Mouse (Mus musculus): ENCODE results near the gene Prdm13. TPM values are rescaled to one million over a fixed set of nuclear protein-coding genes. Genes with fewer than 3 reads are reported as not detected.

Gene Prdm13
- polyA plus RNA-seq, 1 experiment from 2014 or later: 0.08 TPM

GRCm38 (mm10) chr4:21689492-21689941 lies 3.8 kb upstream of the Prdm13 start:
- Histone ChIP-seq H3K27ac (ENCODE audit: low read depth, low read length) (no peak overlapping the region), H3K4me1 (replicated peaks; ENCODE audit: control insufficient read depth, insufficient read depth, low read length) (no peaks in the 10 kb centered on the region), H3K9ac (ENCODE audit: low read depth, low read length) (no peak overlapping the region), H3K9me3 (ENCODE audit: control insufficient read depth, low read length) (no peaks in the 10 kb centered on the region), H3K4me3 (ENCODE audit: low read depth, low read length) (no peak overlapping the region), H3K36me3 (ENCODE audit: control insufficient read depth, insufficient read depth, low read length) (no peaks in the 10 kb centered on the region), H3K4me2 (no peak overlapping the region), H3K27me3 (replicated peaks; ENCODE audit: control insufficient read depth, insufficient read depth, low read length) (peaks cover 84% of the 10 kb centered on the region)
- ATAC-seq (replicated peaks; ENCODE audit: low FRiP score) (no peak), DNase-seq (ENCODE audit: low spot score) (no peak)
- WGBS: 2% methylated on average over 18 of the region's 18 CpGs

GRCm38 (mm10) chr4:21688703-21689200 lies 3.0 kb upstream of the Prdm13 start:
- DNase-seq (ENCODE audit: low spot score) (peak; percentile 49), ATAC-seq (replicated peaks; ENCODE audit: low FRiP score) (peak; percentile 53; the same call in 1 of the 2 replicates)
- no peaks in the 10 kb centered on the region for H3K9me3 ChIP-seq (ENCODE audit: control insufficient read depth, low read length)
- H3K4me2 ChIP-seq: peak overlapping the region; percentile 73
- no peaks in the 10 kb centered on the region for H3K36me3 ChIP-seq (ENCODE audit: control insufficient read depth, insufficient read depth, low read length)
- H3K4me1 ChIP-seq (replicated peaks; ENCODE audit: control insufficient read depth, insufficient read depth, low read length): no peaks in the 10 kb centered on the region
- no peak overlapping the region for H3K27ac ChIP-seq (ENCODE audit: low read depth, low read length)
- peaks cover 91% of the 10 kb centered on the region for H3K27me3 ChIP-seq (replicated peaks; ENCODE audit: control insufficient read depth, insufficient read depth, low read length)
- under 1% methylated on average over 56 of the region's 64 CpGs for WGBS
- H3K4me3 ChIP-seq (ENCODE audit: low read depth, low read length): peak overlapping the region; percentile 49
- H3K9ac ChIP-seq (ENCODE audit: low read depth, low read length): no peak overlapping the region

GRCm38 (mm10) chr4:21687783-21688702 lies 2.3 kb upstream of the Prdm13 start:
- WGBS: 4% methylated on average over 51 of the region's 51 CpGs
- Histone ChIP-seq H3K9ac (ENCODE audit: low read depth, low read length) (no peak overlapping the region), H3K36me3 (ENCODE audit: control insufficient read depth, insufficient read depth, low read length) (no peaks in the 10 kb centered on the region), H3K27me3 (replicated peaks; ENCODE audit: control insufficient read depth, insufficient read depth, low read length) (peaks cover 98% of the 10 kb centered on the region), H3K4me2 (peak overlapping the region; percentile 73), H3K9me3 (ENCODE audit: control insufficient read depth, low read length) (no peaks in the 10 kb centered on the region), H3K4me3 (ENCODE audit: low read depth, low read length) (peak overlapping the region; percentile 49), H3K27ac (ENCODE audit: low read depth, low read length) (no peak overlapping the region), H3K4me1 (replicated peaks; ENCODE audit: control insufficient read depth, insufficient read depth, low read length) (no peaks in the 10 kb centered on the region)
- peak; percentile 43 for DNase-seq (ENCODE audit: low spot score)
- peak; percentile 53; the same call in 1 of the 2 replicates for ATAC-seq (replicated peaks; ENCODE audit: low FRiP score)

GRCm38 (mm10) chr4:21686934-21687333 lies 1.2 kb upstream of the Prdm13 start:
- Histone ChIP-seq H3K9me3 (ENCODE audit: control insufficient read depth, low read length) (no peaks in the 10 kb centered on the region), H3K9ac (ENCODE audit: low read depth, low read length) (no peak overlapping the region), H3K4me1 (replicated peaks; ENCODE audit: control insufficient read depth, insufficient read depth, low read length) (no peaks in the 10 kb centered on the region), H3K4me2 (no peak overlapping the region), H3K27ac (ENCODE audit: low read depth, low read length) (no peak overlapping the region), H3K27me3 (replicated peaks; ENCODE audit: control insufficient read depth, insufficient read depth, low read length) (peaks cover 99% of the 10 kb centered on the region), H3K4me3 (ENCODE audit: low read depth, low read length) (no peak overlapping the region), H3K36me3 (ENCODE audit: control insufficient read depth, insufficient read depth, low read length) (no peaks in the 10 kb centered on the region)
- no peak for DNase-seq (ENCODE audit: low spot score)
- WGBS: under 1% methylated on average over 5 of the region's 5 CpGs
- ATAC-seq (replicated peaks; ENCODE audit: low FRiP score): no peak

GRCm38 (mm10) chr4:21686416-21686815 lies 653 bp upstream of the Prdm13 start:
- no peak for ATAC-seq (replicated peaks; ENCODE audit: low FRiP score)
- 4% methylated on average over 11 of the region's 11 CpGs for WGBS
- H3K36me3 ChIP-seq (ENCODE audit: control insufficient read depth, insufficient read depth, low read length): no peaks in the 10 kb centered on the region

GRCm38 (mm10) chr4:21684341-21684970 lies 1.3 kb downstream of the Prdm13 start:
- no peak overlapping the region for H3K9ac ChIP-seq (ENCODE audit: low read depth, low read length)
- DNase-seq (ENCODE audit: low spot score) (no peak), ATAC-seq (replicated peaks; ENCODE audit: low FRiP score) (no peak)
- no peak overlapping the region for H3K27ac ChIP-seq (ENCODE audit: low read depth, low read length)
- WGBS: 7% methylated on average over 14 of the region's 14 CpGs
- no peak overlapping the region for H3K4me3 ChIP-seq (ENCODE audit: low read depth, low read length)
- no peaks in the 10 kb centered on the region for H3K4me1 ChIP-seq (replicated peaks; ENCODE audit: control insufficient read depth, insufficient read depth, low read length)
- H3K4me2 ChIP-seq: no peak overlapping the region
- peaks cover 100% of the 10 kb centered on the region for H3K27me3 ChIP-seq (replicated peaks; ENCODE audit: control insufficient read depth, insufficient read depth, low read length)
- no peaks in the 10 kb centered on the region for H3K36me3 ChIP-seq (ENCODE audit: control insufficient read depth, insufficient read depth, low read length)
- H3K9me3 ChIP-seq (ENCODE audit: control insufficient read depth, low read length): no peaks in the 10 kb centered on the region

More at GRCm38 (mm10) chr4:21686416-21686815, 653 bp upstream of the Prdm13 start:
- Histone ChIP-seq H3K4me3 (ENCODE audit: low read depth, low read length) (no peak overlapping the region), H3K27ac (ENCODE audit: low read depth, low read length) (no peak overlapping the region), H3K9me3 (ENCODE audit: control insufficient read depth, low read length) (no peaks in the 10 kb centered on the region), H3K27me3 (replicated peaks; ENCODE audit: control insufficient read depth, insufficient read depth, low read length) (peaks cover 99% of the 10 kb centered on the region), H3K4me2 (no peak overlapping the region), H3K4me1 (replicated peaks; ENCODE audit: control insufficient read depth, insufficient read depth, low read length) (no peaks in the 10 kb centered on the region), H3K9ac (ENCODE audit: low read depth, low read length) (no peak overlapping the region)
- DNase-seq (ENCODE audit: low spot score): no peak

- H3K9me3 ChIP-seq (ENCODE audit: control insufficient read depth, low read length): no peaks in the 10 kb centered on the region
- no peak overlapping the region for H3K4me2 ChIP-seq
- no peaks in the 10 kb centered on the region for H3K36me3 ChIP-seq (ENCODE audit: control insufficient read depth, insufficient read depth, low read length)
- H3K4me1 ChIP-seq (replicated peaks; ENCODE audit: control insufficient read depth, insufficient read depth, low read length): peaks cover 6% of the 10 kb centered on the region; the same call in 1 of the 2 replicates
- no peak overlapping the region for H3K4me3 ChIP-seq (ENCODE audit: low read depth, low read length)
- peaks cover 100% of the 10 kb centered on the region for H3K27me3 ChIP-seq (replicated peaks; ENCODE audit: control insufficient read depth, insufficient read depth, low read length)
- no peak for ATAC-seq (replicated peaks; ENCODE audit: low FRiP score)
- no peak overlapping the region for H3K27ac ChIP-seq (ENCODE audit: low read depth, low read length)
- 17% methylated on average over 10 of the region's 10 CpGs for WGBS
- no peak overlapping the region for H3K9ac ChIP-seq (ENCODE audit: low read depth, low read length)
- no peak for DNase-seq (ENCODE audit: low spot score)
These were observed 3.2 kb downstream of the Prdm13 start for GRCm38 (mm10) chr4:21682421-21683150.

- peaks cover 6% of the 10 kb centered on the region; the same call in 1 of the 2 replicates for H3K4me1 ChIP-seq (replicated peaks; ENCODE audit: control insufficient read depth, insufficient read depth, low read length)
- no peaks in the 10 kb centered on the region for H3K36me3 ChIP-seq (ENCODE audit: control insufficient read depth, insufficient read depth, low read length)
- no peak for ATAC-seq (replicated peaks; ENCODE audit: low FRiP score)
- H3K4me2 ChIP-seq: no peak overlapping the region
- no peaks in the 10 kb centered on the region for H3K9me3 ChIP-seq (ENCODE audit: control insufficient read depth, low read length)
- no peak overlapping the region for H3K27ac ChIP-seq (ENCODE audit: low read depth, low read length)
- no peak overlapping the region for H3K4me3 ChIP-seq (ENCODE audit: low read depth, low read length)
- no peak overlapping the region for H3K9ac ChIP-seq (ENCODE audit: low read depth, low read length)
- peaks cover 100% of the 10 kb centered on the region for H3K27me3 ChIP-seq (replicated peaks; ENCODE audit: control insufficient read depth, insufficient read depth, low read length)
- no peak for DNase-seq (ENCODE audit: low spot score)
- WGBS: 8% methylated on average over 10 of the region's 10 CpGs
These were observed 4.8 kb downstream of the Prdm13 start for GRCm38 (mm10) chr4:21680971-21681370.
